Mouse (Mus musculus): Measurements from ENCODE around the gene Pah. TPM values are rescaled to one million over a fixed set of nuclear protein-coding genes. Genes with fewer than 3 reads are reported as not detected.
A peak's percentile ranks its signal among the peaks of the same experiment; 100 is the strongest.

Pah gene
- total RNA-seq (2021), result not detected
- long read RNA-seq, experiment 1, result 0 reads
- long read RNA-seq, experiment 2, result 0 reads

DNA sequence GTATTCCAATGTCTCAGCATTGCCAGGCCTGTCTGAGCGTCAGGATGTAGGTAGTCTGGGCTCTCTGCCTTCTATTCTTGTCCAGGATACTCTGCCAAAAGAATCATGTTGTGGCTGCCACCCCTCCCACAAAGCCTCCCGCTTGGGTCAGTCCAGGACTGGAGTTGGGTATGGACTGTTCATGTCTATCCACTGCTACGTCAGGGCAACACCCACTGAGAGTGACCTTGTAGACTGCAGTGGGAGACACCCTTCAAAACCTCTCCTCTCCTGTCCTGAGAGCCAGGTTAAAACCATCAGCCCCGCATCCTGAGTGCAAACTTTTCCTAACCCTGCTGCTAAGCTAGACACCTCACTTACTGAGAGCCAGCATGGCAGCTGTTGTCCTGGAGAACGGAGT, at the start of gene Pah:
Gene Pah, plus strand, starts transcription at position 150 of the 400 bp plus-strand sequence.
- DNase-seq (ENCODE audit: low spot score in 2 of 2), result no peak

DNA sequence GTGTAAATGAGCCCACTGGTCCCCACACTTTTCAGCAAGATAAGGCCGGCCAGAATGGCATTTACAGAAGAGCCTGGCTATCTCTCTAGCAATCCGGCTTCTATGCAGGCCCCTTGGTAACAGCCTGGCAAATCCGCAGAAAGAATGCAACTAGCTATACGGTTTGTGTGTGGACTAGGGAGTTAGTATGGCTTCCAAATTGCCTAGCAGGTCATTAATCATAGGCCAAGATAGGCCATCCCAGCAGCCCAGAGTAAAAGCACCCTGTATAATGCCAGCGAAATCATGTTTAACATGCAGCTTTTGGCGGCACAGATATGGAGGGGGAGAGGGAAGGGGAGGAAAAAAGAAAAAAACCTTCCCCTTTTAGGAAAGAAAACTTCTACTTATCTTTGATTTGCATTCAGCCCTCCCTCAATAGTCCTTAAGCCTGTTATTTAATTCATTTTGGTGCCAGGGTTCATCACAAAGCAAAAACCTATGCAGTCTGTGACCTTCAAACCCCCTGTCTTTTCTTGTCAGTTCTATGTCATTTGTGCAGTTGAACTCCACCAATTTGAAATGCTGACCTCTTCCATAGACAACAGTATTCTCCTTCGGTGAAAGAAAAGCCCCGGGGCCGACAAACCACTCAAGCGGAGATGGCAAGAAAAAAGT, 48.0 kb upstream of the Pah start:
- DNase-seq (ENCODE audit: low spot score in 2 of 2), result no peak

DNA sequence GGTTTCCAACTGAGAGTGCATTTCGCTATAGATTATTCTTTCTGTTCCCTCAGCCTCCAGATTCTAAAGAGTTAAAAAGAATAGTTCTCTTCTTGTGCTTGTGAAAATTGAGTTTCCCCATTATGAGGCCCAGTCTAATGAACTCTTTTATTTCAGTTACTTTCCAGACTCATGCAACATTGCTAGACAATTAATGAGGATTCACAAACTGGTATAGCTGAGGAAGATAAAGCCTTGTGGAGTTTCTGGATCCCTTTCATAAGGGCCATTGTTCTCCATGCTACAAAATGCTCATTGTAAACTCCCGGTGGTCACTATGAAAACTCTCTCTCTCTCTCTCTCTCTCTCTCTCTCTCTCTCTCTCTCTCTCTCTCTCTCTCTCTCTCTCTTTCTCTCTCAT, 46.6 kb upstream of the Pah start:
- DNase-seq (ENCODE audit: low spot score in 2 of 2), result no peak

DNA sequence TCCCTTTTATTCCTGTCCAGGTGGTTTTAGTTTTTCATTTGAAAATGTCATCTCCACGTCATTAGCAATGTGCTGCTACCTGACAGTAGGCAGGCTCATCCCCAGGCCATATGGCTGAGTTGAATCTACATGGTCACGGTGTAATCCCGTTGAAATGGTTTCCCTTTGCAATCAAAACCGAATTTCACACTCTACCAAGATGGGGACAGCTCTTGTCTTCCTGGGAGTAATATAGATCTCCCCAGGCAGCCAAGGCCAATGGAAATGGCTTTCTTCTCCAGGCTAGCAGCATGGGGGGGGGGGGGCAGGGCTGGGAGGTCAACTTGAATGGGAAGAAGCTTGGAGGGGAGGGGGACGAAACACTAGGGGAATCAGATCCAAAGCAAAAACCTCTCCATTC, 43.7 kb upstream of the Pah start:
- no peak for DNase-seq (ENCODE audit: low spot score in 2 of 2)

DNA sequence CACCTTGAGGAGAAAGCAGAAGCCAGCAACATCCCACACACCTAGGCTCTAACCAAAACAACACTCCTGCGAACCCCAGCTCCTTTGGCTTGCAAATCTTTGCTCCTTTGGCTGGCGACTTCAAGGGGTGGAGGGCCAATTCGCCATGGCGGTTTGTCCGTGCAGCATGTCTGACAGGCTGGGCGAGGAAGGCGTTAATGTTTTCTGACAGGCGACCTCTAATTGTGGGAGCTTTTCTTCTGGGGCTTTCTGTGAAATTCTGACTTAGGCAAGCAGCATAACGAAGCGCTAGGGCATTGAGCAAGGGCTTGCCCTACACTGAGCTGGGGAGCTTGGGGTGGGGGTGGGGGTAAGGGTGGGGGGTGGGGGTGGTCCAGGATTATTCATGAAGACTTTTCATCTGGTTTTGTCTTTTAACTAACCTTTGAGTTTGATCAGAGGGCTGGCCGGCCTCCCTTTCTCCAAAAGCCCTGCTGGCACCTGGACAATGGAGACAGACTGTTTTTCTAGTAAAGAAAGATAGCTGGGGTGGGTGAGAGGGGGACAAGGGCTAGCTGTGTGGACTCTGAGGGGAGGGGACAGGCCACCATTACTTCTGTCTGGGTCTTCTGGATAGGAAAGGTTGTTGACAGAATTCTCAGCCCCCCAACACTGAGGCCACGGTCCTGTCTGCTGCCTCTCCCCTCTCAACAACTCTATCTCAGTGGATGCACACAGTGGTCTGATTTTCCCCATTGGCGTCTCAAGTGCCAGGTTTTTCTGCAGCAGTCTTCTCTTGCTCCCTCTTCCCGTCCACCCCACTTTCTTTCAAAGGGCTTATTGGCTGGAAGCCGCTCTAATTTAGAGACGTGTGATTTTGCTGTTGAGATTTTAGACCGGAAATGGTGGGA, 36.5 kb upstream of the Pah start:
- no peak for DNase-seq (ENCODE audit: low spot score in 2 of 2)

DNA sequence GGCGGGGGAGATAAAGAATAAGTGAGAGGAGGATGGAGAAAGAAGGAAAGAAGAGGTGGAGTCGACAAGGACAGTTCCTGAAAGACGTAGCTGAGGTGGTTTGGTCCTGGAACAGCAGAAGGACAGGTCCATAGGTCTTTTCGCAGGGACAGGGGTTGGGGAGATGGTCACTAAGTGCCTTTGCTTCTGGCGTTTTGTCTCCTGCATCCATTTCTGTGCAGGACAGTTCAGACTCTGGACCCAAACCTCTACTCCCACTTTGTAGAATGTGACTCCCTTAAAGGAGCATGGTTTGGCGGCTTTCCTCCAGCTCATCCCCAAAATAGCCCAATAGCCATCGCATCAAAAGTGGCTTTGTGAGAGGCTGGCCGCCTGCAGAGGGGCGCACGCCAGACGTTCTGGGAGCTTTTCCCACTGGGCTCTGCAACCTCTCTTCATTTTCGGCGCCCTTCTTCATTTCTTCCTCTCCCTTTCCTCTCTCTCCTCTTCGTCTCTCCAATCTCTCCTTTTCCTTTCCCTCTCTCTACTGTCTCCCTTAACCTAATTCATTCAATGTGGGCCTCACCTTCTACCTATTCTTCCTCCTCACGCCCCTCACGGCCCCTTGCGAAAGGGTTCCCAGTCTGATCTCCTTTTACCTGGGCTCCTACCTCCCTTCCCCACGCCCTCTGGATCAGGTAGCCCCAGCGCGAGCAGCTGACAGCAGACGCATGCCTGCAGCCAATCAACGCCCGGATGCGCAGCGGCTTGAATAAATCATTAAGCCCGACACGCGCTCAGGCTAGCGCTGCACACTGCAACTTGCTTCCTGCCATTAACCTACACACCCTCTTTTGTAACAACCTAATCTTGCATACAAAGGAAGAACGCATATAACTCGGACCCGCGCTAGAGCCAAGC, 35.6 kb upstream of the Pah start:
- DNase-seq (ENCODE audit: low spot score in 2 of 2), result peak; percentile 45 to 46

DNA sequence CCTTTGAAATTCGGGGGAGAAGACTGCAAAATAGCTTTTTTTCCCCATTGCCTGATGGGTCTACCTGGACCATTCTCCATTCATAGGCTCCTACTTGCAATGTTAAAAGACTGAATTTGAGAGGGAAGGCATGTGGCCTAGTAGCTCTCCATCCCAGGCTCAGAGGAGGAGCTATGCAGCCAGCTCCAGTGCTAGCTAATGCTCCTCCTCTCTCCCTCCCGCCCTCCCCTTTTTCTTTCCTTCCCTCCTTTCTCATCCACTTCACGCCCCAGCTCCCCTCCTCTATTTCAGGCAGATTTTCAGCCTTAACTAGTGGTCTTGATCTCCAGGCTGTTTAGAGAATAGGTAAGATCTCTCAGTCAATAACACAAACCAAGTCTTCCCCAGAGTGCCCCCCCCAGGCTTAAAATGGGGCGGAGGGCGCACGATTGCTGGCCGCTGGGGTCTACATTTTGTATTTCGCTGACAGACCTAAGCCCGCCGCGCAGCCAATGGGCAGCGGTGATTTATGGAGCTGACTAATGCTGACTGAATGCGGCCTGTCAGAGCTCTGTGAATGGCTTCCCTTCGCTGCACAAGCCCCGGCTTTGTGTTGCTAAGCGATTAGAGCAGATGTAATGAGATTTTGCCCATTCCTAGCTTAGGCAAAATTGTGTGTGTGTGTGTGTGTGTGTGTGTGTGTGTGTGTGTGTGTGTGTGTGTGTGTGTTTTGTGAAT, 33.0 kb upstream of the Pah start:
- peak; percentile 67 to 72 for DNase-seq (ENCODE audit: low spot score in 2 of 2)

DNA sequence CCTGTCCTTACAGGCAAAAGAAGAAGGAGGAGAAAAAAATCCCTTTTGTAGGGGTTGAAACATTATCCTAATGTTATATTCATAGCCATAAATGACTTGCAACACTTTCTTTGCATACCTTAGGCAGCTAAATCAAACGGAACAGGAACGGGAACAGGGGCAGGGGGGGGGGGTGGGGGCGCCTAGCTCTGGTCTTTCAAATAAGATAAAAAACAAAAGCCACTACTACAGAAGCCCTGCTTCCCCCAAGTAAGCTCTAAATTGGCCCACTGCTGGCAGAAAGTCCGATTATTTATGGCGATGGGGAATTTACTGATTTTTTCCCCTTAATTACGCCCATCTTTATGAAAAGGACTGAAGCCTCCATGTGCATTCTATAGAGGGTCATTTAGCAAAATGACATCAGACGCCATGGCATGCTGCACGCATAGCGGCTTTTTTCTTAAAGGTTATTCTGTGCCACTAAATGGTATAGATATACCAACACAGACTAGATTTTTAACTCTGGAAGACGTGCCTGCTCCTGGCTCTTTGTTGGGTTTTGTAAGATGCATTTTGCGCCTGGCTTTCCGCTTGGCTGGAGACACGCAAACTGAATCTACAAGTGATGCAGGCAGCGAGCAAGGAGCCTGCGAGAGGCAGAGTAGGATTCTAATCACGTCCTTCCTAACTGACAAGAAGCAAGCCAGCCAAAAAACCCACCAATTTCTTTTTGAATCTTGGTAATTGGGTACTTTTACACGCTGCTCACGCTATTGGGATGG, 32.2 kb upstream of the Pah start:
- DNase-seq (ENCODE audit: low spot score in 2 of 2), result peak; percentile 49 to 80

DNA sequence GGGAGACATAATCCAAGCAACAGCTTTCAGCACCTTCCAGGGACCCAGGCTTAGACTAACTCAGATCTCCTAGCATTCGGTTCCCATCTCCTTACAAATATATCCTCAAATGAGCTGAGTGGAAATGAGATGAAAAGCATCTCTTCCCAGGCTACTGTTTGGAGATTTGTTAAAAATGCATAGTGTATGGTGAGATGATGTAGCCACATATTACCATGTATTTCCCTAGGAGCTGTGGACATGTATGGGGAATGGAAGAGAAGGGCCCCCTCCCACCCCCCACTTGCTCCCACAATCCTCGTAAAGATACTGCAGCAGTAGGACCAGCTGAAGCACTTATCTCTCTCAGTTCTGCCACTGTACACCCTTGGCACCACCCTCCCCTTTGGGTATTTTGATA, 31.3 kb upstream of the Pah start:
- DNase-seq (ENCODE audit: low spot score in 2 of 2), result no peak

DNA sequence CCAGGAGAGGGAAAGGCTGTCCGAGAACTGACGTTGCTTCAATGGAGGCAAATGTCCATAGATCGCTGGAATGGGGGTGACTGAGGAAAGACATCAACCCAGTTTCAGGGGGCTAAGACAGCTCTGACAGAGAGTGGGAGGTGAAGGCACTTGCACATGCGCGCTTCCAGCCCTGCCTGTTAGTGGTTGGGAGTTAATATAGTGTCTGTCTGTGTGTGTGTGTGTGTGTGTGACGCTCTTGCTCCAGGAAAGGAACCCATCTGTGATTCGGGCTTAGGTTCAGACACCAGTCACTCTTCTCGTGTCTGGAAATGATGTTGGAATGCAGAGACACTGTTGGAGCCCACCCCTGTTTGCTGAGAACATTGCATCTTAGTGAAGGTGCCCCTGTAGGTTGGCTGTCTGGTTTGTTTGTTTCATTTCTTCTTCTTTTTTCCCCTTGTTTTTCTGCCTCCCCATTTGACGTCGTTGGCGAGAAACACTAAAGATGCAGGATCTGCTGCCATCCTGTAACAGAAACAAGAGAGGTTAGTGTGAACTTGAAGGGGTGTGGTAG, 30.0 kb upstream of the Pah start:
- no peak for DNase-seq (ENCODE audit: low spot score in 2 of 2)

DNA sequence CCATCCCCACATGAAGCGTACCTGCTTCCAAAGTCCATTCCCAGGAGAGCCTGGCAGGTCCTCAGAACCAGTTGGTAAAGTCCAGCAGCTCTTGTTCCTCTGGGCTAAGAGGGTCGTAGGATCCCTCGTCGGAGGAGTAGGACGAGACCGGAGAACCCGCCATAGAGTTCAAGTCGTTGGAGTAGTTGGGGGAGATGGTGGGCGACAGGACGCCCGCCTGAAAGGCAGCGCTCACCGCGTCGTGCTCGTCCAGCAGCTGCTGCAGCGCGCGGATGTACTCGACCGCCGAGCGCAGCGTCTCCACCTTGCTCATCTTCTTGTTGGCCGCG, 29.3 kb upstream of the Pah start:
- no peak for DNase-seq (ENCODE audit: low spot score in 2 of 2)

DNA sequence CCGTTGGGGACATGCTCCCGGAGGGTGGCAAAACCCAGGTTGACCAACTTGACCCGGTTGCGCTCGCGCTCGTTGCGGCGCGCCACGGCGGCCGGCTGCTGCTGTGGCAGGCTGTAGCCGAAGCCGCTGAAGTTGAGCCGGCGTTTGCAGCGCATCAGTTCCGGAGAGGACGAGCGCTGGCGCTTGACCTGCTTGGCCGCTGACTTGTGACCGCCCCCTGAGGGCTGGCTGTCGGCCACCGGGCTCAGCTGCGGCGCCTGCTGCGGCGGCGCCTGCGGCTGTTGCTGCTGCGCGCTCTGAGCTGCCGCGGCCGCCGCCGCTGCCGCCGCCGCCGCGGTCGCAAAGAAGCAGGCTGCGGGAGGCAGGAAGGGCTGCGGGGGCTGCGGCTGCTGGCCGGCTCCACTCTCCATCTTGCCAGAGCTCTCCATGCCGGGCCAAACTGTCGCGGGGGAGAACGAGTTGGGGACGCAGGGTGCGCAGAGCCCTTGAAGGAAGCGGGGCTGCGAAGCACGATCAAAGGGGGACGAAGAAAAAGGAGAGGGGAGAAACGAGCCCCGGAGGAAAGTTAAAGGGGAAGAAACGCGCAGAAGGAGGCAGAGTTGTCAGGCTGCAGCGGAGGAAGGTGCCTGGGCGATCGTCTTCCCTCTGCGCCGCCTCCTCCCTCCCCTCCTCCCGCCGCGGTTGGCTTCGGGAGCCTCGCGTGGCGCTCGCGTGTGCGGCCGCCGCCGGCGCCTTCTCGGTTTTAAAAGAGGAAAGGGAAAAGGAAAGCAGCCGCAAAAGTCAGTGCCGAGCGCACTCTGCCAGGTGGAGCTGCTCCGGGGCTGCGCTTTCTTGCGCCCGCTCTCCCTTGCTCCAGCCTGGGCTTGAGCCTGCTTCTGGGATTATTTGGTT, 28.7 kb upstream of the Pah start:
- DNase-seq (ENCODE audit: low spot score in 2 of 2), result peak; percentile 47 to 49

DNA sequence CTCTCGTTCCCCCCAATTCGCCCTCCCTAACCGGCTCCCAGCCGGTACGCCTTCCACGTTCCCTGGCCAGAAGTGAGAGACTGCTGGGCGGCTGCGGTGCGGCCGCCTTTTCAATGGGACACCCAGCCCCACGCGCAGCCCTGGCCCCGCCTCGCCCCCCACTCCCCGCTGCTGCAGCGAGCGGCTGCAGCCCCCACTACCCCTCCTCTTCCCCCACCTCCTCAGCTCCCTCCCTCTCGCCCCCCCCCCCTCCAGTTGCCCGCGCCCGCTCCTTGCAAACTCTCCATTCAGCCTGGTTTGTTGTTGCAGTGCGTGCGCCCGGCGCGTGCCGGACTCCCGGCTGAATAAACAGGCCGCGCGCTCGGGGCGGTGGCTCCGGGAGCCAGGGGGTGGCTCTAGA, 28.0 kb upstream of the Pah start, which contains the start of gene Ascl1:
Gene Ascl1, minus strand, starts transcription at position 85 of the 400 bp plus-strand sequence.
- DNase-seq (ENCODE audit: low spot score in 2 of 2), result no peak

DNA sequence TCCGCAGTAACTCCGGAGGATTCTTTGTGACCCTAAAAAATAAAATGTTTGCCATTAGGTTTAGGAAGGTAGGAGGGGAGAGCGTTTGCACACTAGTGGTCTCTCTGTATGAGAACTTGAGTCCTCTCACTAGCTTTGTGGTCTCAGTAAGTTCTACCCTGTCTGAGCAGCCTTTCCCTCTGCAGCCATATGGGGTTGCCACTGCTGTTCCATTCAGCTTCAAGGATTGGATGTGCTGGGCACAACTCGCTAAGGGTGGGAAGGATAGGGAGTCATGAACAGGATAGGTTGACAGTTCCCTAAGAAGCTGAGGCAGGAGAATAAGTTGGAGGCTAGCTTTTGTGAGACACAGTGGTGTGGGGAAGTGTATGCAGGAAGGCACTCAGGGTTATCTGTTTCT, 27.4 kb upstream of the Pah start:
- DNase-seq (ENCODE audit: low spot score in 2 of 2), result no peak

DNA sequence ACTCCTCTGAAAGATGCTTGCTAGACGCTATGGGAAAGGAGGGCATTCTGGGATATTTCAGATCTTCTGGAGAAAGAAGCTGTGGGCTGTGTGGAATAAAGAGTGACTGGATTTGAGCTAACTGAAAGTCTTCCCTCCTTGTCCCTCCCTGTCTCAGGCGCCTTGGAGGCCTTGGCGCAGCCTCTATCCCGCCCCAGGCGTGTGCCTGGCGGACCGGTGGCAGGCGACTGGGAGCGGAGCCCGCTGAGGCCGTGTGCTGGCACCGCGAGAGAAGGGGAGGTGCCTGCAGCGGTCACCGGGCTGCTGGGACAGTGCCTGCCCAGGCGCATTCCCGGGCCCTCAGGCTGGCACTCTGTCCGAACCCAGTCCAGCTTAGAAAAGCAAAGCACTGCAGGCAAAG, 27.0 kb upstream of the Pah start:
- DNase-seq (ENCODE audit: low spot score in 2 of 2), result peak; percentile 54 to 57

DNA sequence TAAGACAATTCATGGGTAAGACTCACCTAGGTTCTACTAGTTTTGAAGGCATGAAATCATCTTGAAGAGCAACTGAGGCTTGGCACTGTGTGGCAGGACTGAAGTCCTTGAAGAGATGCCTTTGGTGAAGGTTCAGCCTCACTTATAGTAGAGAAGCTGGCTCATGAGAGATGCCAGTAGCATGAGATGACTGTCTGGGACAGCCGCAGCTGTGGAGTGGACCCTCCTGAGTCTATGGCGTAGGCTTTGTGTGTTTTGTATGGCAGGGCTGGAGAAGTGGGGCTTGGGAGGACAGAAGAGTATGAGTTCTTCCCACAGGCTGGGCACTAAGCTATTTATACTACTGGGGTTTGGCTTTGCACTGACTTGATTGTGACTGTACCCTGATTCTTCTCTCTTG, 24.5 kb upstream of the Pah start:
- no peak for DNase-seq (ENCODE audit: low spot score in 2 of 2)

DNA sequence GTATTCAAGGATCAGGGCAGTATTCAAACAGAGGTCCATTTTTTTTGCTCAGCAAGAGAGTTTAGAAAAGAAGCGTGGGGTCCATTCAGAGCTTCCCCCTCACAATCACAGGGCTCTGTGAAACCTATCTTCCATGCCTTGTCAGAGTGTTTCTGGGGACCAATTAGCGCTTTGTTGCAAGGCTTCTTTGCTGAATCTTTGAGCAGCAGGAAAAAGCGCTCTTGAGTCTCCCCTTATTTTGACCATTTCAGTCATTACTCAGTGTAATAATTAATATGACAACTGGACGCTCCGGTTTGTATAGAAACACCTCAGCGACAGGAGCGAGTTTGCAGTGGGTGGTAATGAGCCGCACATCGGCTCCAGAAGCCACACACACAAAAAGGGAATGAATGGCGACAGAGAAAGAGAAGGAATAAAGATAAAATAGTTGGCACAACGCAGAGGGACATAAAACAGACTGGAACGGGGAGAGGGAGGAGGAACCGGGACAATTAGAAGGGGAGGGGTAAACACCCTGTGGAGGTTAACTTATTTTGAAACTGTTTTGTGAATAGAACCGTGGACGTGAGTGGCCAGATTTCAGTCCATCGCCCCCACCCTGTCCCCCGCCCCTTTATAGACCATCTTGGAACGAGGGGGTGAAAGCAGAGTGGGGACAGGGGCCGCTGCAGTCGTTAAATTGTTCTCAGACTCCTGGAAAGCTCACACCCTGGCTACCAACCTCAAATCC, 20.5 kb upstream of the Pah start:
- DNase-seq (ENCODE audit: low spot score in 2 of 2), result no peak

DNA sequence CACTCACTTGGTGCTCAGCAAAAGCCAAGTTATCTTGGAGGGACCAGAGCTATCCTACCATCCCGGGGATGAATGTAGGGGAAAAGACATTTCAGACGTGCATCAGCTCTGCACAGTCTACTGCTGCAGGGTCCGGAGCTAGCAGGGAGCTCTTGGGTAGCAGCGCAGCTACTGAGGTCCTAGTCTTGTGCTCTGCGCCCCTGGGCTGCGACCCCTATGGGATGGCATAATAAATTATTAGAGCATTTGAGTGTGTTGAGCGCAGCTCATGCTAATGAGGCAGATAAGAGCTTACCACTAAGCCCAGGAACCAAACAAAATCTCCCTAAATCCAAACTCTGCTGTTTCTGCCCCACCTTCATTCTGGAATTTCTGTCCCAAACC, 19.9 kb upstream of the Pah start:
- no peak for DNase-seq (ENCODE audit: low spot score in 2 of 2)

Measured in layer of hippocampus, postnatal 14 days (tissue).